Mouse (Mus musculus) cerebellum, adult 2 months (tissue): ENCODE data around the gene Triobp. TPM values are rescaled to one million over a fixed set of nuclear protein-coding genes. Genes with fewer than 3 reads are reported as not detected.

Experiments used
- DNase-seq, 2 experiments: peaks; one replicate each; pipeline ENCODE4 v3.0.0; 2021
- H3K27ac ChIP-seq: fragments of 200-500 bp; 2 replicates; pipeline ENCODE4 v1.5.1; 2012; ENCODE audit warnings: low read length, control low read depth, inconsistent platforms; ENCODE audit not compliant: insufficient read depth
- H3K27me3 ChIP-seq: fragments of 200-500 bp; 2 replicates; pipeline ENCODE4 v1.6.1; 2012; ENCODE audit warnings: inconsistent platforms, mild to moderate bottlenecking, low read length, moderate library complexity; ENCODE audit not compliant: control insufficient read depth, insufficient read depth
- H3K4me1 ChIP-seq: fragments of 200-500 bp; 2 replicates; pipeline ENCODE4 v1.6.1; 2011; ENCODE audit warnings: low read length; ENCODE audit not compliant: control insufficient read depth, insufficient read depth
- H3K4me3 ChIP-seq: fragments of 200-500 bp; replicated peaks from 2 replicates; pipeline ENCODE3; 2011; ENCODE audit warnings: mild to moderate bottlenecking, low read depth, low read length, control low read depth; ENCODE audit not compliant: insufficient read depth
- CTCF ChIP-seq: fragments of 200-500 bp; IDR thresholded peaks from 2 replicates; pipeline ENCODE4 v1.5.1; 2011; ENCODE audit warnings: low read depth, mild to moderate bottlenecking, control low read depth, low read length, moderate library complexity, borderline replicate concordance; ENCODE audit not compliant: insufficient read depth
- POLR2A ChIP-seq: fragments of 200-500 bp; IDR thresholded peaks from 2 replicates; pipeline ENCODE4 v1.6.1; 2011; ENCODE audit warnings: low read length, control low read depth, borderline replicate concordance; ENCODE audit not compliant: insufficient read depth
- WGBS: fragments of 180-500 bp; shearing (Covaris S2); methylation state at CpG from one replicate; pipeline ENCODE4 v1.1.7; 2018; 5-methylcytosine and 5-hydroxymethylcytosine counted together
- polyA plus RNA-seq: library from polyadenylated mRNA; depleted of rRNA; stranded (reverse); fragments of >200 nt; gene quantifications from 2 replicates; pipeline ENCODE4 v1.2.3, GENCODE M21; 2012

The Triobp gene
- polyA plus RNA-seq, 1 experiment: 35.3 TPM

DNA sequence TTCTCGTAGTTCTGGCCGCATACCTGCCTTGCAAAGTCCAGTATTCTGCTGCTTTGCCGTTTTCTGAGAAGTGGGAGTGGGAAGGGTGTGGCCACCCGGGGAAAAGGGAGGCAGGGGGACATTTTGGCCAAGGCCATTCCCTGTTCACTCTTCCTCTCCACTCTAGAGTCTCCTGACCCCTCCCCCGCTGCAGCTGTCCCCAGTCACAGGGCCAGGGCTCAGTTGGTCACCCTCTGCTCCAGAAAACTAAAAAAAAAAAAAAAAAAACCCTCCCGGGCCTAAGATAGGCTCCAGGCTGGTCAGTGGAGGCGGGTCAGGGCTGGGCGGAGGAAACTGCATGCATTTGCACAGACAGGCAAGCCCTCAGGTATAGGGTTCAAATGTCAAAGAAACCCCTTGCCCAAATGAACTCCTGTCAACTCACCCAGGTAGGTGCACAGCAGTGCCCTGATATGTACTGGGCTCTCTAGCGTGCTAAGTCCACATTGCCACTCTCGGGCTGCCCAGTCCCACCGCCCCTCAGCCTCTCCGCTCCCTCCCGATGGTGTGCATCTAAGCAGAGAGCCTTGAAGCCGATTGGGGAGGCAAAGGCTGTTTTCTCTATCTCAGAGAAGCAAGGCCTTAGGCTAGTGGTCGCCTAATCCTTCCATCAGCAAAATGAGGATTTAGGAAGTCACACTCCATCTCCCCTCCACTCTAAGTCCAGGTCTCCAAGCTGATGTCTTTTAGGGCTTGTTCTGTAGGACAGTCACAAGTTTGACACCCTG lies 20.3 kb upstream of the Triobp start:
- peak; percentile 44 to 45 for DNase-seq
- H3K27me3 ChIP-seq: no peaks in the 10 kb centered on the region
- peaks cover 25% of the 10 kb centered on the region for H3K4me1 ChIP-seq
- H3K27ac ChIP-seq: no peak overlapping the region
- peak overlapping the region; percentile 44 for H3K4me3 ChIP-seq
- no peak for TF ChIP-seq POLR2A
- TF ChIP-seq CTCF: no peak
- 42% methylated on average over 15 of the region's 15 CpGs for WGBS

DNA sequence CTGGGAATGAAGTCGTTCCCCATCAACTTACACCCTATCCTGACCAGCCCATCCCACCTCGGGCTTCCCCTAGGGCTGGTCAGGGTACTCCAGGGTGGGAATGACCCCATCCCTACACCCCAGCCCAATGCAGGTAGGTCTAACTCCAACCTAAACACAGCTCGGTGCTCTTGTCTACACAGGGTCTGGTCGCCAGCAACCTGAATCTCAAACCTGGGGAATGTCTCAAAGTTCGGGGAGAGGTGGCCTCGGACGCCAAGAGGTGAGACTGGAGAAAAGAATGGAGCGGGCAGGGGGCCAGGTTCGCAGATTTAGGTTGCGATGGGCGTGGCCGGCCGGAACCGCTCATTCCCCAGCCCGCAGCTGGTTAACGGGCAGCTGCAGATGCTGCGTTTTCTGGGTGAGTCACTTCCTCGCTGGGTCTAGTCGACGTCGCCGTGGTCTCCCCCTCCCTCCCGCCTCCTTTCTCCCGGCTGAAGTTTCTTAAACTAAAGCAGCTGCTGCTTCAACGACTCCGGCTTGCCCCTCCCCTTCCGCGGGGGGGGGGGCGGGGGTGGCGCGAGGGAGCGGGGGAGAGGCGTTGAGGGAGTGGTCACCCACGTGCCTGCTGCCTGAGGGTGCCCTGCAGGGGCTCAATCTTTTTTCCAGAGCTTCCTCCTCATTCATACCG lies 19.6 kb upstream of the Triobp start:
- Histone ChIP-seq H3K27ac (no peak overlapping the region), H3K4me3 (no peak overlapping the region), H3K4me1 (peaks cover 25% of the 10 kb centered on the region), H3K27me3 (no peaks in the 10 kb centered on the region)
- no peak for DNase-seq
- 3% methylated on average over 26 of the region's 35 CpGs for WGBS
- TF ChIP-seq POLR2A (no peak), CTCF (no peak)

DNA sequence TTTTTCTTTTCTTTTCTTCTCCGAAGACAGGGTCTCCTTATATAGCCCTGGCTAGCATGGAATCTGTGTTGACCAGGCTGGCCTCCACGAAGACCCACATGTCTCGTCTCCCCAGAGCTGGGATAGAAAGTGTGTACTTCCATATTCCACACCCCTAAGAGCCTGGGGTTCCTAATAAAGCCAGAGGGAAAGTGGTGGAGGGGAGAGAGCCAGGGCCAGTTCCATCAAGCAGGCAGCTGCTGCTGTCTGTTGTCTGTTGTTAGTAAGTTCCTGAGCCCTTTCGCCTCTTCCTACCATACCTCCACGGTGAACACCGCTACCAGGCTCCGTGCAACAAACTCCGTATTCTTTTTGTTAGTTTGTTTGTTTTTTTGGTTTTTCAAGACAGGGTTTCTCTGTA lies 19.0 kb upstream of the Triobp start:
- peaks cover 25% of the 10 kb centered on the region for H3K4me1 ChIP-seq
- no peak overlapping the region for H3K4me3 ChIP-seq
- H3K27me3 ChIP-seq: no peaks in the 10 kb centered on the region
- no peak overlapping the region for H3K27ac ChIP-seq
- TF ChIP-seq CTCF (no peak), POLR2A (no peak)
- DNase-seq: no peak
- 72% methylated on average over 8 of the region's 8 CpGs for WGBS

DNA sequence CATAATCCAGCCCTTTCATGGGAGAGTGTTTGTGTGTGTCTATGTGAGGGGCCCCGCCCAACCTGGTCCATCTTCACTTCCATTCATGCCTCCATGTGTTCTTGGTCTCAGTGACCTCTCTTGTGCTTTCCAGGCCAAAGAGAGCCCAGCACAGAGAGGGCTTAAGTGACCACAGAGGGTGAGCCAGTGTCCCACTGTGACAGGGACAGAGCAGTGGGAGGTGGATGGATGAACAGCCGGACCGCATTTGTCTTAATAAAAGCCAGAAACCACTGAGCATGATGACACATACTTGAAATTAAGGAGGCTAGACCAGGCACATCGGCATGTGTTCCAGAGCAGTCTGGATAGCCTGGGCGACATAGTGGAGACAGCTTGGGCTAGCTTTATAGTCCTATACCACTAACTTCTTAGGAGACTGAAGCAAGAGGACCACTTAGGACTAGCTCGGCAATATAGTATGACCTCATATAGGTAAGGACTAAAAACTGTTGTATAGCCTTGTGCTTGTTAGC lies 17.3 kb upstream of the Triobp start:
- H3K4me1 ChIP-seq: peaks cover 23% of the 10 kb centered on the region
- TF ChIP-seq POLR2A (no peak), CTCF (no peak)
- WGBS: 81% methylated on average over 6 of the region's 6 CpGs

DNA sequence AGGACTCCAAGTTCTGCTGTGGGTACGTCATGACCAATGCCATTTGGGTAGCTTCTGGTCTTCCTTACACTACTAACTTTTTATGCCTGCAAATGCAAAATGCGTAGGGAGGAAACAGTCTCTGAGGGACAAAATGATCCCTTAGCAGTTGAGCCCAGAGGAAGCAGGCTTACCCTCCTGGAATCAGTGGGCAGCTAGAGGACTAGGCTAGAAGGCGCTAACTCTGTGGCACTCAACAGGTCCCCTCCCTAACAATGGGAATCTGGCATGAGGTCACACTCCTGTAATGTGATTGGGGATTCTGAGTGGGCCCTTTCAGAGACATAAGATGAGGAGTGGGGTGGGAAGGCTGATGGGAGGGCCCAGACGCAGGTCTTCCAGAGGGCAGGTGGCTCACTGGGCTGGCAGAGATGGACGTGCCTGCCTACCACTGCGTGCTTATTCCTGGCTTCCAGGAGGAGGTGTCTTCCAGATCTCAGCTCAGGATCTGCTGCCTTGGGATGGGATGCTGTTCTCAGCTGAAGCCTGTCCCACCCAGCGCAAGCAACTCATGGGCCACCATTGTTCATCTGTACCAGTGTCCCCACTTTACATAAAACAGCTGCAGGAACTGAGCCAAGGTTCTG lies 16.6 kb upstream of the Triobp start:
- H3K4me3 ChIP-seq: no peak overlapping the region
- no peak for TF ChIP-seq POLR2A
- no peak for TF ChIP-seq CTCF
- no peaks in the 10 kb centered on the region for H3K27me3 ChIP-seq
- DNase-seq: no peak
- 85% methylated on average over 7 of the region's 7 CpGs for WGBS
- peaks cover 16% of the 10 kb centered on the region for H3K4me1 ChIP-seq
- no peak overlapping the region for H3K27ac ChIP-seq

More for the DNA sequence above, 17.3 kb upstream of the Triobp start:
- DNase-seq: no peak
- Histone ChIP-seq H3K4me3 (no peak overlapping the region), H3K27me3 (no peaks in the 10 kb centered on the region), H3K27ac (no peak overlapping the region)

DNA sequence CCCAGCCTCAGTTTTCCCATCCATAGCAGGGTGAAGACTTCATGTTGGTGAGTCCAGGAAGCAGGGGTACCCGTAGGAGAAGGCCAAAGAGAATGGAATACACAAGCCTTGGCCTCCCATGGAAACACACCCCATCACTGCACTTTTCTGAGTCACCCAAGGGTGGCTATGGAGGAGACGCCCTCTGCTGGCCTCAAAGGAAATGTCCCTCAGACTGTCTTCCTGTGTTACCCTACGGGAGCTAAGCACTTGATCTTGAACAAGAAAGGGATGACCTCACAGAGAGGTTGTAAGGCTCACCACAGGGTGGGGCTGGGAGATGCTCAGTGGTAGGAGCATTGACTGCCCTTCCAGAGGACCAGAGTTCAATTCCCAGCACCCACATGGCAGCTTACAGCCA lies 15.9 kb upstream of the Triobp start:
- TF ChIP-seq POLR2A (no peak), CTCF (peak; percentile 63)
- WGBS: 14% methylated on average over 3 of the region's 3 CpGs
- DNase-seq: no peak
- no peaks in the 10 kb centered on the region for H3K27me3 ChIP-seq
- H3K4me1 ChIP-seq: peaks cover 12% of the 10 kb centered on the region
- no peak overlapping the region for H3K27ac ChIP-seq
- H3K4me3 ChIP-seq: no peak overlapping the region

DNA sequence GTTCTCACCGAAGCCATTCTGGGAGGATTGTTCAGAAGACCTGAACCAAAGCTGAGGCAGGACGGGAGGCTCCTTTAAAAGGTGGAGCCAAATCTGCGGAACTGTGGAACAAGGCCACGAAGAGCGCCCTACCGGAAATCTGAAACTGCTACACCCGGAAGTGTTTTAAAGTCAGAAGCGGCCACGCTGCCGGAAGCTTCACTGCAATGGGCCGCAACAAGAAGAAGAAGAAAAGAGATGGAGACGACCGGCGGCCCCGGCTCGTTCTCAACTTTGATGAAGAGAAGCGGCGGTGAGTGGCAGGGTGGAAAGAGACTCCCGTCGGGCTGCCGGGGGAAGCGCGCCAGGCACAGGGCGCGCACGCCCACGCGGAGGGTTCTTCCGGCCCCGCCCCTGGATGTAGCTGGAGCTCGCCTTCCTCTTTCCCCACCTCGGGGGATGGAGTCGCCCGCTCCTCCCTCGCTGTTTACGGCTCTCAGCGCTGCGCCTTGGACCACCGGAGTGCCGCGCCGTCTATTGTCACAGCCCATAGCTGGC lies 12.7 kb upstream of the Triobp start, which contains the start of gene Nol12:
TSS of gene Nol12 (plus strand) at position 150 of the 537 bp plus-strand sequence.
- peak; percentile 85 to 89 for DNase-seq
- Histone ChIP-seq H3K4me3 (peak within 1 kb of the TSS; percentile 94), H3K27ac (peak within 1 kb of the TSS; percentile 35), H3K27me3 (no peaks in the 10 kb centered on the region), H3K4me1 (peaks cover 4% of the 10 kb centered on the region; the same call in 1 of the 2 replicates)
- under 1% methylated on average over 42 of the region's 42 CpGs for WGBS
- TF ChIP-seq CTCF (no peak), POLR2A (peak; percentile 62)
